Mouse (Mus musculus) E14TG2a.4 (cell line): ENCODE data around the gene Ngp.

ENCODE experiments used
- H3K27me3 ChIP-seq: 2 replicates; pipeline ENCODE4 v1.6.1; 2014; ENCODE audit warnings: low read length, control low read depth; ENCODE audit not compliant: insufficient read depth
- H3K36me3 ChIP-seq: 2 replicates; pipeline ENCODE4 v1.6.1; 2014; ENCODE audit warnings: low read length, control low read depth; ENCODE audit not compliant: insufficient read depth
- H3K4me1 ChIP-seq: replicated peaks from 2 replicates; pipeline ENCODE4 v1.6.1; 2014; ENCODE audit warnings: low read depth, low read length, control low read depth
- H3K4me3 ChIP-seq: replicated peaks from 2 replicates; pipeline ENCODE4 v1.5.1; 2014; ENCODE audit warnings: mild to moderate bottlenecking, low read length
- H3K9me3 ChIP-seq: 2 replicates; pipeline ENCODE4 v1.6.1; 2014; ENCODE audit warnings: low read length, control low read depth
- CTCF ChIP-seq: conservative IDR thresholded peaks from 2 replicates; pipeline ENCODE4 v1.5.1; 2014; ENCODE audit warnings: low read length
- NANOG ChIP-seq: IDR thresholded peaks from 2 replicates; pipeline ENCODE4 v1.6.1; 2014; ENCODE audit warnings: borderline replicate concordance, low read length, mixed read lengths
- POU5F1 ChIP-seq: IDR thresholded peaks from 2 replicates; pipeline ENCODE4 v1.6.1; 2014; ENCODE audit warnings: low read length, borderline replicate concordance

Ngp gene

GRCm38 (mm10) chr9:110452523-110452922 is 33.0 kb downstream of the Ngp start:
- H3K9me3 ChIP-seq = peaks cover 6% of the 10 kb centered on the region; the same call in 1 of the 2 replicates
- H3K4me1 ChIP-seq = peaks cover 6% of the 10 kb centered on the region; the same call in 1 of the 2 replicates
- H3K27me3 ChIP-seq = no peaks in the 10 kb centered on the region
- TF ChIP-seq NANOG (no peak), POU5F1 (no peak), CTCF (no peak)
- no peak overlapping the region for H3K4me3 ChIP-seq
- H3K36me3 ChIP-seq = peaks cover 14% of the 10 kb centered on the region

- peaks cover 6% of the 10 kb centered on the region; the same call in 1 of the 2 replicates for H3K9me3 ChIP-seq
- TF ChIP-seq NANOG = no peak
- TF ChIP-seq CTCF = no peak
- no peak for TF ChIP-seq POU5F1
- H3K27me3 ChIP-seq = no peaks in the 10 kb centered on the region
- H3K4me3 ChIP-seq = no peak overlapping the region
- H3K36me3 ChIP-seq = peaks cover 3% of the 10 kb centered on the region; the same call in 1 of the 2 replicates
- no peaks in the 10 kb centered on the region for H3K4me1 ChIP-seq
Measured at GRCm38 (mm10) chr9:110457926-110458325, 38.4 kb downstream of the Ngp start.

DNA sequence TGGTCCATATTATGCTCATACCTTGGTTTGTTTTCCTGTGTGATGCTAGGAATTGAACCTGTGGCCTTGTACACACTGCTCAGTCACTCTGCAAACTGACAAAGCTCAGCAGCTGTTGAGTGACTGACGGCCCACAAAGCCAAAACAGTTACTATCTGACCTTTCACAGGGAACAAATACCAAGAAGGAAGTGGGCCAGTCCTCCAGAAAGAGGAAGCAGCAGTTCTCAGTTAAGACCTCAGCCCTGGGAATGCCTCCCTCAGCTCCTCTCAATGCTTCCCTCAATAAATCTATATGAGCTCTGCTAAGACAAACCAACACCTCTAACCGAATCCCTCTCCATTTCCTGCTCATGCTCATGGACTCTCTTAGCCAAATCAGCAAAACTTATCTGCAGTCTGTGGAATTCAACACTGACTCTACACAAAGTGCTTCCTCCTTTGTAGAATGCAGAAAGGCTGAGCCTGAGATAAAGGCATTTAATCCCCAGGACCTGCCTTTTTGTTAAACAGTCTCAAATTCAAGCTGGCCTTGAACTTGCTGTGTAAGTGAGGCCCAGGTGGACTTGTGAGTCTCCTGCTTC is 39.7 kb downstream of the Ngp start:
- no peaks in the 10 kb centered on the region; the same call in 1 of the 2 replicates for H3K4me1 ChIP-seq
- TF ChIP-seq POU5F1 (no peak), CTCF (no peak), NANOG (no peak)
- peaks cover 6% of the 10 kb centered on the region; the same call in 1 of the 2 replicates for H3K9me3 ChIP-seq
- no peak overlapping the region for H3K4me3 ChIP-seq
- peaks cover 3% of the 10 kb centered on the region; the same call in 1 of the 2 replicates for H3K36me3 ChIP-seq
- no peaks in the 10 kb centered on the region for H3K27me3 ChIP-seq

DNA sequence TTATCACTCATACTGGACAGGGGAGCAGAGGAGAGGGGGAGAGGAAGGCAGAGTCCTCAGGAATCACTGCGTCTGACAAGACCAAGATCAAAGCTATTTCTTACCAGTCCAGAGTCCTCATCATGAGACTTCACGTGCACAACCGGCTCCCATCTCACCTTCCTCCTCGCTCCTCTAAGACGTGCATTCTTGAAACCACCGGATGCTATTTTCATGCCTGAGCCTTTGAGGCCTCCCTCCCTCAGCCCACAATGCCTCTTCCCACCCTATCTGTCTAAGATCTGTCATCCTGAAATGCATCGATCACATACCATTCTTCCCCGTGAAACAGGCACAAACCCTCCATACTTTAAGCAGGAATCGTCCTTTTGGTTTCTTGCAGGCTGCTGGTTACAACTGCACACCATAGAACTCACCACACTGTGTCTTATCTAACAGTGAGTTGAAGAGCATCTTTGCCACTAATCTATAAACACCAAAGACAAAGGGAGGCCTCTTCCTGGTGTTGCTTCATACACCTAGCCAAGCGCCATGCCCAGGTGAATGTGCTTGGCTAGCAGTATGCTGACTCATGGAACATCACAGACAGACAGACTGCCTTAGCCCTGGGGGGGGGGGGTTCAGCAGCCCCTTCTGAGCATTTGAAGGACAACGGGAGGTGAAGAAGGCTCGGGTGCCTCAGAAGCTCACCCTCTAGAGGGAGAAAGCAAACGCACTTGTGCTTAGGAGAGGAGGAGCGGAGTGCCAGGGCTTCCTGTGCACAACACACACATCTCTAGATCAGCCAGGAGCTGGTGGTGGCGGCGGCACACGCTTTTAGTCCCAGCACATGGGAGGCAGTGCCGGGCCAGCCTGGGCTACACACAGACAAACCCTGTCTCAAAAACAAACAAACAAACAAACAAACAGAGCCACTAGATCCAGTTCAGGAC is 41.6 kb downstream of the Ngp start:
- Histone ChIP-seq H3K36me3 (peaks cover 3% of the 10 kb centered on the region; the same call in 1 of the 2 replicates), H3K4me3 (no peak overlapping the region), H3K9me3 (peaks cover 6% of the 10 kb centered on the region; the same call in 1 of the 2 replicates), H3K4me1 (no peaks in the 10 kb centered on the region; the same call in 1 of the 2 replicates), H3K27me3 (no peaks in the 10 kb centered on the region)
- no peak for TF ChIP-seq NANOG
- no peak for TF ChIP-seq CTCF
- no peak for TF ChIP-seq POU5F1

- peaks cover under 1% of the 10 kb centered on the region; the same call in 1 of the 2 replicates for H3K36me3 ChIP-seq
- H3K4me1 ChIP-seq = no peaks in the 10 kb centered on the region; the same call in 1 of the 2 replicates
- H3K9me3 ChIP-seq = peaks cover 6% of the 10 kb centered on the region; the same call in 1 of the 2 replicates
- no peak overlapping the region for H3K4me3 ChIP-seq
- TF ChIP-seq CTCF (no peak), NANOG (no peak), POU5F1 (no peak)
- H3K27me3 ChIP-seq = no peaks in the 10 kb centered on the region
Measured at GRCm38 (mm10) chr9:110462321-110462720, 42.8 kb downstream of the Ngp start.

GRCm38 (mm10) chr9:110463983-110464591 is 44.5 kb downstream of the Ngp start:
- Histone ChIP-seq H3K4me3 (no peak overlapping the region), H3K4me1 (peaks cover 10% of the 10 kb centered on the region), H3K9me3 (peaks cover 6% of the 10 kb centered on the region; the same call in 1 of the 2 replicates), H3K27me3 (no peaks in the 10 kb centered on the region), H3K36me3 (no peaks in the 10 kb centered on the region)
- TF ChIP-seq POU5F1 = no peak
- TF ChIP-seq CTCF = no peak
- TF ChIP-seq NANOG = no peak

DNA sequence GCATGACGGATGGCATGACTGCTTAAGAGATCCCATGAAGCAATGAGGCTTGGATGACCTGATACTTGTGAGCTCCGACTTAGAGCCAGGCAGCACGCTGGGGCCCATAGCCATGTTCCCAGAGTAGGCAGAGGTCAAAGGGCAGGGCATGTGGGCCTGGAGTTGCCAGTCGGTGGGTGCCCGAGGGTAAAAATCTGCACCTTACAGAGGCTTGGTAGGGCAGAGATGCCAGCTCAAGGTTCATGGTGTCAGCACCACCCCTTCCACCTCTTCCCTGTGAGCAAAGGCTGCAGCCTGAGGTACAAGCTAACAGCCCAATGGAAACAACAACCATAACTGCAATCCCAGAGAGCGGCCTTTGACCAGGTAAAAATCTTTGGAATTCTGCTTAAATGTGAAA is 45.8 kb downstream of the Ngp start:
- Histone ChIP-seq H3K4me1 (peaks cover 10% of the 10 kb centered on the region), H3K27me3 (no peaks in the 10 kb centered on the region), H3K4me3 (no peak overlapping the region), H3K36me3 (no peaks in the 10 kb centered on the region), H3K9me3 (peaks cover 6% of the 10 kb centered on the region; the same call in 1 of the 2 replicates)
- TF ChIP-seq POU5F1 (no peak), NANOG (no peak), CTCF (no peak)

DNA sequence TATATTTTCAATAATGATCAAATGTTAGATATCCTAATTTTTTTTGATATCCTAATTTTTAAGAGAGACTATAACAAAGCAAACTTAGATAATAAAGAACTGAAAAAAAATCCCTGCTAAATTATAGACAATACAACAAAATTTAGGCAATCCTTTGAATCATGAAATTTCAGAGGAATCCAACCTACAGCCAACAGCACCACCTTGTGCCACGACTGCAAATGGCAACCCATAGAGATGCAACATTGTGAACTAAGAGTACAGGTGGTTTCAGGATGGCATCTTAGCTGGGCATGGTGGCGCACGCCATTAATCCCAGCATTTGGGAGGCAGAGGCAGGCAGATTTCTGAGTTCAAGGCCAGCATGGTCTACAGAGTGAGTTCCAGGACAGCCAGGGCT is 46.6 kb downstream of the Ngp start:
- TF ChIP-seq POU5F1 (no peak), CTCF (peak; percentile 35)
- no peaks in the 10 kb centered on the region; the same call in 1 of the 2 replicates for H3K9me3 ChIP-seq
- H3K27me3 ChIP-seq = no peaks in the 10 kb centered on the region
- H3K4me1 ChIP-seq = peaks cover 10% of the 10 kb centered on the region
- no peak overlapping the region for H3K4me3 ChIP-seq
- H3K36me3 ChIP-seq = no peaks in the 10 kb centered on the region
